Mouse (Mus musculus): ENCODE measurements around the gene Gm10974. TPM values are rescaled to one million over a fixed set of nuclear protein-coding genes. Genes with fewer than 3 reads are reported as not detected.
A peak's percentile ranks its signal among the peaks of the same experiment; 100 is the strongest.

The Gm10974 gene
- polyA plus RNA-seq, 1 experiment: not detected

DNA sequence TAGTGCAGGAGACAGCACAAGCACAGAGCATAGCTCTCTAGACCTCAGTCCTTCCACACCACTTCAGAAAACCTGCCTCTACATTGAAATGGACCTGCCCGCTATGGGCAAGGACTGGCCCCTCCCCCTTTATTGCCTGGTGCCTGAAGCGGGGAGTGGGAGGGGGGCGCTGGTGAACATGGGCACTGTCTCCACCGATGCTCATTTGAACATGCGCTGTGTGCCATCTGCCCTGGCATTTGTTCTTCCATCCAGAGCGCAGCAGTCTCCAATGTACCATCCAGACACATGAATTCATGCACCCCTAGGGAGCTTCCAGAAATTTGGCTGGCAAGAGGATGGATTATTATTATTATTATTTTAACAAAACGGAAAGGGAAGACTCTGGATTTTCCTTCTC is 47.4 kb downstream of the Gm10974 start:
- no peak for TF ChIP-seq CTCF (IDR thresholded peaks at IDR 0.05; ENCODE audit: borderline replicate concordance, insufficient read depth, low read depth, low read length)
- no peak for TF ChIP-seq POLR2A (IDR thresholded peaks at IDR 0.05; ENCODE audit: borderline replicate concordance, insufficient read depth, low read length)
- H3K4me1 ChIP-seq (ENCODE audit: control insufficient read depth, insufficient read depth, low read length): peaks cover 2% of the 10 kb centered on the region; the same call in 1 of the 2 replicates
- H3K27me3 ChIP-seq (ENCODE audit: control insufficient read depth, insufficient read depth, low read length): no peaks in the 10 kb centered on the region
- DNase-seq: no peak
- H3K4me3 ChIP-seq (replicated peaks; ENCODE audit: insufficient read depth, low read depth, low read length): no peak overlapping the region
- no peak overlapping the region for H3K27ac ChIP-seq (ENCODE audit: insufficient read depth, low read length)
- 13% methylated on average over 7 of the region's 7 CpGs for WGBS

DNA sequence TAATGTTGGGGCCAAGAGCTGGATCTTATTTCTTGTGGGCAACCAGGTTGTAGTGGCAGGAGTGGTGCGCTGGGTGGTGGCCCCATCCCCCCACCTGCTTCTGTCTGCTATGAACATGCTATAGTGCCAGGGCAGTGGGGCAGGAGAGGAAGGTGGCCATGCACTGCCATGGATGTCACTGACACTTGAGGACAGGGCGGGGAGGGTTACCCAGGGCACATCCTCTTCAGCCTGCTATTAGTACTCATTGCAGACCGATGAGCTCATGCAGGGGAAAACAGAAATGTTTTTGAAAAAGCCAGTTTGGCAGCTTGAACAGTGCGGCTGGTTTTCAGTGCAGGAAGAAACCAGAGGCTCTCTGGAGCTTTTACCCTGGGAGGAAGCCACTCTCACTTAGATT is 51.1 kb downstream of the Gm10974 start:
- H3K27me3 ChIP-seq (ENCODE audit: control insufficient read depth, insufficient read depth, low read length): no peaks in the 10 kb centered on the region
- H3K4me3 ChIP-seq (replicated peaks; ENCODE audit: insufficient read depth, low read depth, low read length): no peak overlapping the region
- H3K4me1 ChIP-seq (ENCODE audit: control insufficient read depth, insufficient read depth, low read length): peaks cover 2% of the 10 kb centered on the region; the same call in 1 of the 2 replicates
- DNase-seq: no peak
- WGBS: 88% methylated on average over 4 of the region's 4 CpGs
- TF ChIP-seq POLR2A (IDR thresholded peaks at IDR 0.05; ENCODE audit: borderline replicate concordance, insufficient read depth, low read length): no peak
- TF ChIP-seq CTCF (IDR thresholded peaks at IDR 0.05; ENCODE audit: borderline replicate concordance, insufficient read depth, low read depth, low read length): no peak
- H3K27ac ChIP-seq (ENCODE audit: insufficient read depth, low read length): no peak overlapping the region

DNA sequence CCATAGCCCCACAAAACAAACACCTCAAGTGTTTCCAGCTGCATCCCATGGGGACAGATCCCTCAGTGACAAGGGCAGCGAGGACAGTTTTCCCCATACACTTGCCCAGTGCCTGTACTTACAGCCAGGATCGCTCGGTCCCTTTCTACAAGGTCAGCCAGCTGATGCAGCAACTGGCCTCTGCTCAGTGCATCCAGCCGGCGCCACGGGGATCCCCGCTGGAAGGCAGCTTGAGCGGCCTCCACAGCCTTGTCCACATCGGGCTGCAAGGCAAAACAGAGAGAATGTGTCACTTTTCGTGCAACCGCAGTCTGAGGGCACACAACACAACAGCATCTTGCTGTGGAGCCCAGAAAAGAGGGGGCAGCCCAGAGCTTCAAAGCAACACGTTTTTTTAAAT is 53.3 kb downstream of the Gm10974 start:
- DNase-seq: no peak

DNA sequence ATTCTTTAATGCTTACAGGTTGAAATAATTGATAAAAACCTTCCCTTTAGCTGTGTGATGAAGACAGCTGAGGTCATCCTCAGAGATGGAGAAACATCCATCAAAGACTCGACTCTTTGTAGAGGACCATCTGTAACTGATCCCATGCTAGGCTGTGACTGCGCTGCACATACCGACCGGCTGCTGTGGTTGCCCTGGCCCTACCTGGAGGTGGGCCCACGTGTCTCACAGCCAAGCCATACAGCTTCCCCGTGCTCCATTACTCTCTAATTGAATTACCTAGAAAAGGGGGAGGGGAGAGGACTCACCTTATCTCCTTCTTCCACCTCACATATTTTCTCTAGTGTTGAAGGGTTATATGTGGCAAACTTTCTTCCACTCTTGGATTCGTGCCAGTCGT is 56.2 kb downstream of the Gm10974 start:
- Histone ChIP-seq H3K27me3 (ENCODE audit: control insufficient read depth, insufficient read depth, low read length) (peaks cover 2% of the 10 kb centered on the region; the same call in 1 of the 2 replicates), H3K4me3 (replicated peaks; ENCODE audit: insufficient read depth, low read depth, low read length) (no peak overlapping the region), H3K27ac (ENCODE audit: insufficient read depth, low read length) (no peak overlapping the region), H3K4me1 (ENCODE audit: control insufficient read depth, insufficient read depth, low read length) (no peaks in the 10 kb centered on the region)
- no peak for TF ChIP-seq CTCF (IDR thresholded peaks at IDR 0.05; ENCODE audit: borderline replicate concordance, insufficient read depth, low read depth, low read length)
- no peak for TF ChIP-seq POLR2A (IDR thresholded peaks at IDR 0.05; ENCODE audit: borderline replicate concordance, insufficient read depth, low read length)
- 48% methylated on average over 8 of the region's 8 CpGs for WGBS
- DNase-seq: no peak

More for the DNA sequence above, 53.3 kb downstream of the Gm10974 start:
- no peak overlapping the region for H3K27ac ChIP-seq (ENCODE audit: insufficient read depth, low read length)
- no peak for TF ChIP-seq POLR2A (IDR thresholded peaks at IDR 0.05; ENCODE audit: borderline replicate concordance, insufficient read depth, low read length)
- TF ChIP-seq CTCF (IDR thresholded peaks at IDR 0.05; ENCODE audit: borderline replicate concordance, insufficient read depth, low read depth, low read length): no peak
- WGBS: 41% methylated on average over 12 of the region's 12 CpGs
- H3K4me3 ChIP-seq (replicated peaks; ENCODE audit: insufficient read depth, low read depth, low read length): no peak overlapping the region
- H3K4me1 ChIP-seq (ENCODE audit: control insufficient read depth, insufficient read depth, low read length): no peaks in the 10 kb centered on the region
- H3K27me3 ChIP-seq (ENCODE audit: control insufficient read depth, insufficient read depth, low read length): no peaks in the 10 kb centered on the region

DNA sequence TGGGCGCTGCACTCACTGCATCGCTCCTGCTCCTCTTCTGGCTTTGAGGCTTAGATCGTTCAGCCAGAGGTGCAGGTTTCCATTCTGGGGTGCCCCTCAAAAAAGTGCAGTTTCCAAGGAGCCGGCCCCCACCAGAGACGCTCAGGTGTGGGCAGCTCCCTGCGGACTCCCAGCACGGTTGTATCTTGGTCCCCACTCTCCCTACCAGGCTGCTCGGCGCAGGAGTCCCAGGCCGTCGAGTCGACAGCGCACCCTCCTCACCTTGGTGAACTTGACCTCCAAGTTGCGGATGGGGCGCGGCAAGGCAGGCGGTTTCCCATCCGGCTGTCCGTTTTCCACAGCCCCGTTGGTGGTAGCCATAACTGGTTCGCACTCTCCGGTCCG is 61.3 kb downstream of the Gm10974 start:
- Histone ChIP-seq H3K27ac (ENCODE audit: insufficient read depth, low read length) (no peak overlapping the region), H3K4me3 (replicated peaks; ENCODE audit: insufficient read depth, low read depth, low read length) (no peak overlapping the region), H3K27me3 (ENCODE audit: control insufficient read depth, insufficient read depth, low read length) (peaks cover 2% of the 10 kb centered on the region; the same call in 1 of the 2 replicates), H3K4me1 (ENCODE audit: control insufficient read depth, insufficient read depth, low read length) (no peaks in the 10 kb centered on the region)
- DNase-seq: no peak
- no peak for TF ChIP-seq POLR2A (IDR thresholded peaks at IDR 0.05; ENCODE audit: borderline replicate concordance, insufficient read depth, low read length)
- no peak for TF ChIP-seq CTCF (IDR thresholded peaks at IDR 0.05; ENCODE audit: borderline replicate concordance, insufficient read depth, low read depth, low read length)
- WGBS: 2% methylated on average over 23 of the region's 23 CpGs

- no peak within 1 kb of the TSS for H3K4me3 ChIP-seq (replicated peaks; ENCODE audit: insufficient read depth, low read depth, low read length)
- TF ChIP-seq CTCF (IDR thresholded peaks at IDR 0.05; ENCODE audit: borderline replicate concordance, insufficient read depth, low read depth, low read length): no peak
- no peak for TF ChIP-seq POLR2A (IDR thresholded peaks at IDR 0.05; ENCODE audit: borderline replicate concordance, insufficient read depth, low read length)
- DNase-seq: no peak
- no peak within 1 kb of the TSS for H3K27ac ChIP-seq (ENCODE audit: insufficient read depth, low read length)
- WGBS: under 1% methylated on average over 56 of the region's 56 CpGs
- no peaks in the 10 kb centered on the region for H3K4me1 ChIP-seq (ENCODE audit: control insufficient read depth, insufficient read depth, low read length)
- peaks cover 2% of the 10 kb centered on the region; the same call in 1 of the 2 replicates for H3K27me3 ChIP-seq (ENCODE audit: control insufficient read depth, insufficient read depth, low read length)
Measured at GRCm38 (mm10) chr7:66427437-66428161, 61.9 kb downstream of the Gm10974 start, which contains the start of gene Aldh1a3. Gene Aldh1a3, minus strand, starts transcription at chr7:66427517.

DNA sequence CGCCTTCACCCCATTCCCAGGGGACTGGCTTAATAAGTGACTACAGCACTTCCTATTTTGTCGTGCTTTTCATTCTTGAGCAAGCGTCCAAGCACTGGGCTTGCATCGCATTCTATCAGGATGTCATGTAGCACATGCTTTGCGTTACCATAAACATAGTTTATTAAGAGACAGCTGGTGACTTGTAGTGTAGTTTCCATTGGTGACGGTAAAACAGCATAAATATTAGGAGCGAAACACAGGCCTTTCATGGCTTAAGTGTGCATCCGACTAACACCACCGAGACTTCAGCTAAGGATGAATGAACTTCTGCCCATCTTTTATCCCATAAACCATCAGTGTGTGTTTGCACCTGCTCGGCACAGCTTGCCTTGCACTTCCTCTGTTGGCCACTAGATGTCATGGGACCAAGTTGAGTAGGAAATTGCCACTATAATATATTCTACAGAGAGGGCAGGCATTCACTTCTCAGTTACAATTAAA is 68.8 kb downstream of the Gm10974 start:
- Histone ChIP-seq H3K27me3 (ENCODE audit: control insufficient read depth, insufficient read depth, low read length) (no peaks in the 10 kb centered on the region), H3K4me3 (replicated peaks; ENCODE audit: insufficient read depth, low read depth, low read length) (no peak overlapping the region), H3K4me1 (ENCODE audit: control insufficient read depth, insufficient read depth, low read length) (no peaks in the 10 kb centered on the region), H3K27ac (ENCODE audit: insufficient read depth, low read length) (no peak overlapping the region)
- DNase-seq: peak; percentile 36 to 59
- WGBS: 39% methylated on average over 10 of the region's 10 CpGs
- no peak for TF ChIP-seq POLR2A (IDR thresholded peaks at IDR 0.05; ENCODE audit: borderline replicate concordance, insufficient read depth, low read length)
- TF ChIP-seq CTCF (IDR thresholded peaks at IDR 0.05; ENCODE audit: borderline replicate concordance, insufficient read depth, low read depth, low read length): peak; percentile 93

Other genes with a start within 250 kb of the Gm10974 start
- 2.6 TPM in 2 replicates for gene Lrrk1, start 22.4 kb downstream of the Gm10974 start, polyA plus RNA-seq (2012; rRNA removed)
- gene Aldh1a3, start 61.6 kb downstream of the Gm10974 start, polyA plus RNA-seq (2012; rRNA removed): 1.2 and 1.3 TPM in 2 replicates

Measured in cerebellum, adult 2 months (tissue).